Mouse (Mus musculus): ENCODE results near the gene Cblb. TPM values are rescaled to one million over a fixed set of nuclear protein-coding genes. Genes with fewer than 3 reads are reported as not detected.

The Cblb gene
- polyA plus RNA-seq, 1 experiment from 2014 or later: 7.7 TPM

GRCm38 (mm10) chr16:52100466-52100865, 69.4 kb downstream of the Cblb start:
- H3K4me3 ChIP-seq (replicated peaks): no peak overlapping the region
- H3K4me2 ChIP-seq: no peak overlapping the region
- no peaks in the 10 kb centered on the region for H3K9me3 ChIP-seq (replicated peaks)
- no peaks in the 10 kb centered on the region for H3K27me3 ChIP-seq (replicated peaks)
- 83% methylated on average over 6 of the region's 6 CpGs for WGBS
- H3K9ac ChIP-seq (replicated peaks): no peak overlapping the region
- no peaks in the 10 kb centered on the region for H3K36me3 ChIP-seq
- ATAC-seq (ENCODE audit: low FRiP score): no peak
- no peaks in the 10 kb centered on the region for H3K4me1 ChIP-seq
- H3K27ac ChIP-seq (replicated peaks): no peak overlapping the region

GRCm38 (mm10) chr16:52104608-52105007, 73.6 kb downstream of the Cblb start:
- 93% methylated on average over 9 of the region's 9 CpGs for whole genome bisulfite sequencing
- Histone ChIP-seq H3K9ac (replicated peaks) (no peak overlapping the region), H3K27ac (replicated peaks) (no peak overlapping the region), H3K4me2 (no peak overlapping the region), H3K4me3 (replicated peaks) (no peak overlapping the region), H3K27me3 (replicated peaks) (no peaks in the 10 kb centered on the region), H3K4me1 (no peaks in the 10 kb centered on the region), H3K9me3 (replicated peaks) (no peaks in the 10 kb centered on the region), H3K36me3 (no peaks in the 10 kb centered on the region)
- ATAC-seq (ENCODE audit: low FRiP score): no peak

GRCm38 (mm10) chr16:52107836-52108235, 76.8 kb downstream of the Cblb start:
- Histone ChIP-seq H3K4me1 (no peaks in the 10 kb centered on the region), H3K9me3 (replicated peaks) (no peaks in the 10 kb centered on the region), H3K4me2 (no peak overlapping the region), H3K4me3 (replicated peaks) (no peak overlapping the region), H3K27me3 (replicated peaks) (no peaks in the 10 kb centered on the region), H3K9ac (replicated peaks) (no peak overlapping the region), H3K36me3 (0 out of 2 replicates have a peak, but pooled peaks cover 2% of the 10 kb centered on the region), H3K27ac (replicated peaks) (no peak overlapping the region)
- WGBS: 87% methylated on average over 5 of the region's 5 CpGs
- no peak for ATAC-seq (ENCODE audit: low FRiP score)

- 45% methylated on average over 4 of the region's 4 CpGs for WGBS
Observed at GRCm38 (mm10) chr16:52114473-52114872, 83.4 kb downstream of the Cblb start.

GRCm38 (mm10) chr16:52119003-52119402, 88.0 kb downstream of the Cblb start:
- Histone ChIP-seq H3K4me2 (no peak overlapping the region), H3K4me1 (peaks cover 11% of the 10 kb centered on the region), H3K27ac (replicated peaks) (no peak overlapping the region), H3K9ac (replicated peaks) (no peak overlapping the region), H3K9me3 (replicated peaks) (no peaks in the 10 kb centered on the region), H3K36me3 (no peaks in the 10 kb centered on the region), H3K4me3 (replicated peaks) (no peak overlapping the region), H3K27me3 (replicated peaks) (no peaks in the 10 kb centered on the region)
- WGBS: 47% methylated on average over 4 of the region's 4 CpGs
- ATAC-seq (ENCODE audit: low FRiP score): no peak

More at GRCm38 (mm10) chr16:52114473-52114872, 83.4 kb downstream of the Cblb start:
- H3K27me3 ChIP-seq (replicated peaks): no peaks in the 10 kb centered on the region
- peaks cover 11% of the 10 kb centered on the region for H3K4me1 ChIP-seq
- H3K9me3 ChIP-seq (replicated peaks): no peaks in the 10 kb centered on the region
- H3K36me3 ChIP-seq: 0 out of 2 replicates have a peak, but pooled peaks cover 4% of the 10 kb centered on the region
- peak; percentile 72; the same call in 1 of the 2 replicates for ATAC-seq (ENCODE audit: low FRiP score)
- no peak overlapping the region for H3K4me3 ChIP-seq (replicated peaks)
- H3K27ac ChIP-seq (replicated peaks): no peak overlapping the region
- H3K9ac ChIP-seq (replicated peaks): no peak overlapping the region
- no peak overlapping the region for H3K4me2 ChIP-seq

- Histone ChIP-seq H3K9me3 (replicated peaks) (no peaks in the 10 kb centered on the region), H3K9ac (replicated peaks) (no peak overlapping the region), H3K4me2 (no peak overlapping the region), H3K36me3 (no peaks in the 10 kb centered on the region), H3K4me1 (no peaks in the 10 kb centered on the region), H3K4me3 (replicated peaks) (no peak overlapping the region), H3K27ac (replicated peaks) (no peak overlapping the region), H3K27me3 (replicated peaks) (no peaks in the 10 kb centered on the region)
- ATAC-seq (ENCODE audit: low FRiP score): no peak
Observed at GRCm38 (mm10) chr16:52124974-52125373, 93.9 kb downstream of the Cblb start.

GRCm38 (mm10) chr16:52125896-52126295, 94.9 kb downstream of the Cblb start:
- WGBS: 82% methylated on average over 4 of the region's 4 CpGs
- H3K27me3 ChIP-seq (replicated peaks): no peaks in the 10 kb centered on the region
- ATAC-seq (ENCODE audit: low FRiP score): no peak
- H3K9ac ChIP-seq (replicated peaks): no peak overlapping the region
- no peak overlapping the region for H3K4me3 ChIP-seq (replicated peaks)
- no peaks in the 10 kb centered on the region for H3K4me1 ChIP-seq
- no peaks in the 10 kb centered on the region for H3K36me3 ChIP-seq
- H3K27ac ChIP-seq (replicated peaks): no peak overlapping the region
- no peak overlapping the region for H3K4me2 ChIP-seq
- H3K9me3 ChIP-seq (replicated peaks): no peaks in the 10 kb centered on the region

GRCm38 (mm10) chr16:52129357-52129905, 98.4 kb downstream of the Cblb start:
- Histone ChIP-seq H3K27me3 (replicated peaks) (no peaks in the 10 kb centered on the region), H3K9ac (replicated peaks) (no peak overlapping the region), H3K9me3 (replicated peaks) (no peaks in the 10 kb centered on the region), H3K4me1 (peaks cover under 1% of the 10 kb centered on the region; the same call in 1 of the 2 replicates), H3K4me2 (no peak overlapping the region), H3K27ac (replicated peaks) (no peak overlapping the region), H3K36me3 (no peaks in the 10 kb centered on the region), H3K4me3 (replicated peaks) (no peak overlapping the region)
- ATAC-seq (ENCODE audit: low FRiP score): no peak
- 92% methylated on average over 5 of the region's 5 CpGs for WGBS

- no peak for ATAC-seq (ENCODE audit: low FRiP score)
- Histone ChIP-seq H3K36me3 (no peaks in the 10 kb centered on the region), H3K9ac (replicated peaks) (no peak overlapping the region), H3K4me2 (no peak overlapping the region), H3K4me1 (peaks cover 6% of the 10 kb centered on the region; the same call in 1 of the 2 replicates), H3K4me3 (replicated peaks) (no peak overlapping the region), H3K27me3 (replicated peaks) (no peaks in the 10 kb centered on the region), H3K27ac (replicated peaks) (no peak overlapping the region), H3K9me3 (replicated peaks) (no peaks in the 10 kb centered on the region)
- WGBS: 91% methylated on average over 11 of the region's 11 CpGs
Observed at GRCm38 (mm10) chr16:52132808-52133490, 101.9 kb downstream of the Cblb start.

- H3K27ac ChIP-seq (replicated peaks): no peak overlapping the region
- no peak overlapping the region for H3K4me2 ChIP-seq
- peak; percentile 54; the same call in 1 of the 2 replicates for ATAC-seq (ENCODE audit: low FRiP score)
- no peak overlapping the region for H3K4me3 ChIP-seq (replicated peaks)
- 52% methylated on average over 11 of the region's 11 CpGs for WGBS
- H3K9me3 ChIP-seq (replicated peaks): no peaks in the 10 kb centered on the region
- no peaks in the 10 kb centered on the region for H3K27me3 ChIP-seq (replicated peaks)
- H3K9ac ChIP-seq (replicated peaks): no peak overlapping the region
- H3K4me1 ChIP-seq: peaks cover 6% of the 10 kb centered on the region; the same call in 1 of the 2 replicates
- no peaks in the 10 kb centered on the region for H3K36me3 ChIP-seq
Observed at GRCm38 (mm10) chr16:52134631-52135227, 103.7 kb downstream of the Cblb start.

- no peak overlapping the region for H3K4me3 ChIP-seq (replicated peaks)
- no peak for ATAC-seq (ENCODE audit: low FRiP score)
- peaks cover 6% of the 10 kb centered on the region; the same call in 1 of the 2 replicates for H3K4me1 ChIP-seq
- no peak overlapping the region for H3K9ac ChIP-seq (replicated peaks)
- H3K9me3 ChIP-seq (replicated peaks): no peaks in the 10 kb centered on the region
- no peaks in the 10 kb centered on the region for H3K36me3 ChIP-seq
- H3K27me3 ChIP-seq (replicated peaks): no peaks in the 10 kb centered on the region
- no peak overlapping the region for H3K27ac ChIP-seq (replicated peaks)
- H3K4me2 ChIP-seq: no peak overlapping the region
- WGBS: 56% methylated on average over 9 of the region's 9 CpGs
Observed at GRCm38 (mm10) chr16:52135689-52136390, 104.8 kb downstream of the Cblb start.

Data from neural tube, embryonic 15.5 days (tissue).